8 mouse cellular contexts compared by ENCODE assay signal in the genomic region with DNA sequence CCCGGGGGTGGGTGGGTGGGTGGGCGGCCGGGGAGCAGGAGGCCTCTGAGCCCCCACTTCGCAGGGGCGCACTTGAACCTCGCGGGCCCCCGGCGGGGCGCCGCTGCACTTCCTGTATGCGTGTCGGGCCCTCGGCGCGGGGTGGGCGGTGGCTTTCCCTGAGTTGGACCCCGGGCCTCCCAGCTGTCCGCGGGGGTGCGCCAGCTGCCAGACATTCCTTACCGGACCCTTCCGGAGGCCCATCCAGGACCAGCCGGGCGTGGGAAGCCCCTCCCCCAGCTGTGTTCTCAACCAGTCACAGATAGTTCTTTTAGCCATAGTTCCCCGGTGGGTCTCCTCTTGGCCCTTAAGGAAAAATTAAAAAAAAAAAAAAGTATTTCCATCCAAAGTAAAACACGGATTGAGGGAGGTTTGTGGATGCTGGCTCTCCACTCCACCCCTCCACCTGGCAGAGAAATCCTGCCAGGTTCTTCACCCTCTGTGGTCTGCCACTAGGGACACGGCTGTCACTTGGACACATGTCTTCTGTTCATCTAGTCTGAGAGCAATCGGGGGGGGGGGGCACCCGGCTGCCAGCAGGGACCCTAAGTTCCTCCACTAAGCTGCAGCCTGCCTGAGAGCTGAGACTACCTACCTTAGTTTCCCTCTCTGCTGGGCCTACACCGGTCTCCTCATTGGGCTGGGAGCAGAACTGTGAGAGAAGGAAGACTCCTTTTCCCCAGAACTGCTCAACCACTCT. TPM values are rescaled to one million over a fixed set of nuclear protein-coding genes. Genes with fewer than 3 reads are reported as not detected.
DNase-seq lines count a peak whose midpoint lies in the region; ATAC-seq and TF ChIP-seq lines count a peak whose summit lies in the region.

No protein-coding gene starts in this region.

- peak; percentile 86 for ATAC-seq in embryonic facial prominence, embryonic 14.5 days (ENCODE audit: low read depth)
- ATAC-seq in limb, embryonic 12.5 days (ENCODE audit: insufficient number of reproducible peaks, insufficient read depth, low FRiP score, low TSS enrichment, low read depth) = 0 out of 2 replicates have a peak, but pooled peaks have one; percentile 16
- ATAC-seq in megakaryocyte-erythroid progenitor cell, adult 5-6 weeks (replicated peaks; ENCODE audit: low FRiP score, low TSS enrichment, poor library complexity, severe bottlenecking) = no peak

- H3K4me2 ChIP-seq in embryonic facial prominence, embryonic 14.5 days (ENCODE audit: low read depth, low read length) = peak overlapping the region; percentile 89
- H3K4me2 ChIP-seq in limb, embryonic 12.5 days = peak overlapping the region; percentile 95
- peak overlapping the region; percentile 88 for H3K4me2 ChIP-seq in myocyte (ENCODE audit: low read depth)

- peak overlapping the region; percentile 80 for H3K27ac ChIP-seq in embryonic facial prominence, embryonic 14.5 days (replicated peaks; ENCODE audit: low read depth, low read length)
- peak overlapping the region; percentile 47; the same call in 1 of the 2 replicates for H3K27ac ChIP-seq in limb, embryonic 12.5 days

- H3K36me3 ChIP-seq in embryonic facial prominence, embryonic 14.5 days (ENCODE audit: control insufficient read depth, insufficient read depth, low read length) = no peaks in the 10 kb centered on the region
- H3K36me3 ChIP-seq in limb, embryonic 12.5 days = no peaks in the 10 kb centered on the region
- H3K36me3 ChIP-seq in myocyte (ENCODE audit: control insufficient read depth, insufficient read depth) = no peaks in the 10 kb centered on the region

- H3K4me3 ChIP-seq in embryonic facial prominence, embryonic 14.5 days (ENCODE audit: low read depth, low read length) = peak overlapping the region; percentile 77
- H3K4me3 ChIP-seq in limb, embryonic 12.5 days (replicated peaks) = peak overlapping the region; percentile 74
- H3K4me3 ChIP-seq in myocyte = peak overlapping the region; percentile 23

- 2% methylated on average over 28 of the region's 31 CpGs for whole genome bisulfite sequencing in embryonic facial prominence, embryonic 14.5 days
- WGBS in limb, embryonic 12.5 days = 1% methylated on average over 31 of the region's 31 CpGs

- peaks cover 6% of the 10 kb centered on the region for H3K79me2 ChIP-seq in myocyte (ENCODE audit: control insufficient read depth, insufficient read depth)

- peak overlapping the region; percentile 41 for H3ac ChIP-seq in myocyte (ENCODE audit: control insufficient read depth, insufficient read length)

- intact Hi-C loops in heart, postnatal 25 days (cut with DNase I) = no loop called here

- DNase-seq in right cerebral cortex, postnatal 14 days = peak; percentile 35
- no peak for DNase-seq in right cerebral cortex, adult 2 months (ENCODE audit: low spot score in 2 of 2)
- DNase-seq in embryonic facial prominence, embryonic 14.5 days (ENCODE audit: low spot score) = peak; percentile 90
- DNase-seq in heart, postnatal 25 days (ENCODE audit: low spot score) = peak; percentile 48
- DNase-seq in layer of hippocampus, adult 9-11 months = no peak

- peaks cover 16% of the 10 kb centered on the region; the same call in 1 of the 2 replicates for H3K4me1 ChIP-seq in embryonic facial prominence, embryonic 14.5 days (ENCODE audit: control insufficient read depth, insufficient read depth, low read length)
- H3K4me1 ChIP-seq in limb, embryonic 12.5 days (replicated peaks) = peaks cover 47% of the 10 kb centered on the region

- TF ChIP-seq POLR2A in myocyte (IDR thresholded peaks at IDR 0.05; ENCODE audit: insufficient read length, low read depth) = no peak

- H3K9me3 ChIP-seq in embryonic facial prominence, embryonic 14.5 days (ENCODE audit: control insufficient read depth, low read length) = no peaks in the 10 kb centered on the region
- no peaks in the 10 kb centered on the region for H3K9me3 ChIP-seq in limb, embryonic 12.5 days

- no peaks in the 10 kb centered on the region for H3K27me3 ChIP-seq in embryonic facial prominence, embryonic 14.5 days (replicated peaks; ENCODE audit: control insufficient read depth, insufficient read depth, low read length)
- H3K27me3 ChIP-seq in limb, embryonic 12.5 days = 0 out of 2 replicates have a peak, but pooled peaks cover 3% of the 10 kb centered on the region
- H3K27me3 ChIP-seq in myocyte (ENCODE audit: control insufficient read depth, insufficient read depth, insufficient read length) = no peaks in the 10 kb centered on the region

- peak overlapping the region; percentile 77 for H3K9ac ChIP-seq in embryonic facial prominence, embryonic 14.5 days (ENCODE audit: low read depth, low read length)
- H3K9ac ChIP-seq in limb, embryonic 12.5 days (replicated peaks) = peak overlapping the region; percentile 76

TF ChIP-seq in myocyte, 11 proteins besides CTCF, POLR2A, EP300 and RAD21:
- TF ChIP-seq USF1 (IDR thresholded peaks at IDR 0.05; ENCODE audit: low read depth) = no peak
- no peak for TF ChIP-seq POLR2AphosphoS2 (IDR thresholded peaks at IDR 0.05; ENCODE audit: insufficient read length, low read depth)
- peak; percentile 37 for TF ChIP-seq TCF3 (IDR thresholded peaks at IDR 0.05; ENCODE audit: insufficient read length, low read depth)
- peak in 2 of 3 experiments; percentile 83 to 89 for TF ChIP-seq MYOD1 (IDR thresholded peaks at IDR 0.05; ENCODE audit: control insufficient read depth in 1 of 3, insufficient read length in 2 of 3, low read depth in 2 of 3)
- TF ChIP-seq CEBPB (IDR thresholded peaks at IDR 0.05; ENCODE audit: insufficient read depth, poor library complexity, severe bottlenecking) = no peak
- peak; percentile 44 for TF ChIP-seq TCF12 (IDR thresholded peaks at IDR 0.05; ENCODE audit: insufficient read depth, poor library complexity, severe bottlenecking)
- no peak for TF ChIP-seq REST (IDR thresholded peaks at IDR 0.05; ENCODE audit: insufficient read depth, insufficient read length)
- TF ChIP-seq MAX (IDR thresholded peaks at IDR 0.05; ENCODE audit: low read depth) = no peak
- peak; percentile 21 for TF ChIP-seq E2F4 (IDR thresholded peaks at IDR 0.05; ENCODE audit: insufficient read depth)
- no peak for TF ChIP-seq SRF (IDR thresholded peaks at IDR 0.05; ENCODE audit: control insufficient read depth, insufficient read length, low read depth)
- TF ChIP-seq MYOG (IDR thresholded peaks at IDR 0.05; ENCODE audit: control insufficient read depth in 1 of 3, insufficient read depth in 1 of 3, insufficient read length in 2 of 3, low read depth in 2 of 3) = peak in 2 of 3 experiments; percentile 93 to 94

RNA-seq across cellular contexts. Expression of gene Prr5, which starts 12.2 kb away (rescaled TPM):
- polyA plus RNA-seq in embryonic facial prominence, embryonic 14.5 days (2014; fragmentation: Nextera tagmentation; extraction: Ambion mirVana) = 26.4 and 31.8 TPM in 2 replicates
- 1 to 10 TPM; 3.1 to 3.4 TPM for total RNA-seq in heart, postnatal 25 days (2021)
- 16.7 and 20.7 TPM in 2 replicates for polyA plus RNA-seq in limb, embryonic 12.5 days (2016; fragmentation: Nextera tagmentation; extraction: Ambion mirVana)
- 8.1 TPM for polyA plus RNA-seq in myocyte (2012; fragmentation: generic; extraction: Trizol)
- 1.2 TPM in 1 of 2 replicates, not detected in the other for total RNA-seq in megakaryocyte-erythroid progenitor cell, adult 5-6 weeks (2014; fragmentation: Nextera tagmentation)
- total RNA-seq in megakaryocyte-erythroid progenitor cell, adult 5-6 weeks (2017) = 0.34 and 0.85 TPM in 2 replicates

RNA-seq across cellular contexts. Expression of gene Arhgap8, which starts 38.2 kb away (rescaled TPM):
- 3.1 and 4.6 TPM in 2 replicates for polyA plus RNA-seq in embryonic facial prominence, embryonic 14.5 days (2014; fragmentation: Nextera tagmentation; extraction: Ambion mirVana)
- 1 to 10 TPM in 1 of 2 experiments, under 1 TPM in 1; 0.55 to 1.1 TPM for total RNA-seq in heart, postnatal 25 days (2021)
- polyA plus RNA-seq in limb, embryonic 12.5 days (2016; fragmentation: Nextera tagmentation; extraction: Ambion mirVana) = 6.0 and 6.4 TPM in 2 replicates
- polyA plus RNA-seq in myocyte (2012; fragmentation: generic; extraction: Trizol) = not detected
- total RNA-seq in megakaryocyte-erythroid progenitor cell, adult 5-6 weeks (2014; fragmentation: Nextera tagmentation) = not detected in 2 replicates
- total RNA-seq in megakaryocyte-erythroid progenitor cell, adult 5-6 weeks (2017) = not detected in 2 replicates

Comparison
In these comparisons a context has a peak if more than half of its experiments do, and no peak if none do; other contexts are left out.
1. DNase-seq: peak in right cerebral cortex, postnatal 14 days (single experiment), embryonic facial prominence, embryonic 14.5 days (single experiment) and heart, postnatal 25 days (single experiment); none in right cerebral cortex, adult 2 months (0 of 2) and layer of hippocampus, adult 9-11 months (single experiment).
2. H3K4me3 ChIP-seq: peak in every context shown above with its lines; median percentile 77 in embryonic facial prominence, embryonic 14.5 days; 74 in limb, embryonic 12.5 days; 23 in myocyte.
3. Peak in every context shown above with its lines, with median percentiles within 50 percentile points of each other: H3K4me2 ChIP-seq.